Mouse (Mus musculus): ENCODE measurements around the gene Ints3.

Ints3 gene

DNA sequence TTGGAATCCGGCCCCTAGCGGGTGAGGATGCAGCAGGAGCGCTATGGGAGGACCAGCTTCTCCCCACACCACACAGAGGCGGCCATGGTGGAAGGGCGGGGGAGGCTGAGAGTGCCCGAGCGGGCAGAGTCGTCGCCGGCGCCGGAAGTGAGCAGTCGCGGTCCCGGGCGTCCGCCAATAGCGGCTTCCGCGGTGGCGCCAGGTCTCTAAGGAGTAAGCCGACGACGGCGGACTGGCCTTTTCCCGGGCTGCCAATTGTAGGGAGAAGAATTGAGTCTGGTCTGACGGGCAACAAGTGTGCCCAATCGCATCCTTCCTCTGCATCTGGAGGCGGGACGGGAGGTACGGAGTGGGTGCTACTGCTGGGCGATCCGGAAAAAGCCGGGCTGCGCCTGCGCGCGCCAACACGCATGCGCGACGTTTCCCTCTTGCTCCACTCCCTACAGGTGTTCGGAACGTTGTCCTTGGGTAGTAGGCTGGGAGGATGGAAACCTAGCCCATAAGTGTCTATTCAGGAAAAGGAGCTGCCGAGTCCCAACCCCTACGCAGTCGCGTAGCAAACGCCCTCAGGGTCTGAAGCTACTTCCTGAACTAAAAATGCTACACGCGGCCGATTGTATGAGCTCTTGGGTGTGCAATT is at the start of gene Ints3:
Gene Ints3, minus strand, starts transcription at position 242 of the 640 bp plus-strand sequence.
- DNase-seq (ENCODE audit: low spot score): peak; percentile 99

GRCm38 (mm10) chr3:90475831-90476611 is 42.6 kb upstream of the Ints3 start, which contains the start of gene Ilf2:
Gene Ilf2 (plus strand): TSS chr3:90476126.
- DNase-seq (ENCODE audit: low spot score): peak; percentile 91

DNA sequence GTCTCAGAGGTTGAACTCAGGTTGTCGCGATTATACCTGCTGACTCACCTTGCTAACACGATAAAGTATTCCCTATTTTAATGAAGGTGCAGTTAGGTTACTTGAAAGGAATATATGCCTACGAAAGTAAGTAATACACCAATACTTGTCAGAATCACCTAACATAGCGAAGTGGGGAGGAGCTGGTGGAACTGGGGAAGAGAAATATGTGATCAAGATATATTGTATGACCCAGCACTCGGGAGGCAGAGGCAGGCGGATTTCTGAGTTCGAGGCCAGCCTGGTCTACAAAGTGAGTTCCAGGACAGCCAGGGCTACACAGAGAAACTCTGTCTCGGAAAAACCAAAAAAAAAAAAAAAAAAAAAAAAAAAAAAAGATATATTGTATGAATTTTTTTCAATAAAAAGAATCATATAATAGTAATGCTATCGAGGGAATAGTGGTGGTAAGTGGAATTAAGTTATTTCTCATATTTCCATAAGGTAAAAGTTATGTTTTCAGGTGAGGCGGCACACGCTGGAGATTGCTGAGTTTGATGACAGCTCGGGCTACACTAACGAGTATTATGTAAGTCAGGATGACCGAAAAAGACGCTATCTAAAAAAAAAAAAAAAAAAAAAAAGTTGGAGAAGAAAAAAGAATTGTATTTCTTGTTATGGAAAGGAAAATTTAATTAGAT is 41.9 kb upstream of the Ints3 start:
- no peak for DNase-seq (ENCODE audit: low spot score)

- DNase-seq (ENCODE audit: low spot score): no peak
These were observed 38.8 kb upstream of the Ints3 start for GRCm38 (mm10) chr3:90472213-90472612.

- no peak for DNase-seq (ENCODE audit: low spot score)
These were observed 34.3 kb upstream of the Ints3 start for GRCm38 (mm10) chr3:90467618-90468300.

GRCm38 (mm10) chr3:90466311-90466766 is 32.9 kb upstream of the Ints3 start:
- DNase-seq (ENCODE audit: low spot score): peak; percentile 52

DNA sequence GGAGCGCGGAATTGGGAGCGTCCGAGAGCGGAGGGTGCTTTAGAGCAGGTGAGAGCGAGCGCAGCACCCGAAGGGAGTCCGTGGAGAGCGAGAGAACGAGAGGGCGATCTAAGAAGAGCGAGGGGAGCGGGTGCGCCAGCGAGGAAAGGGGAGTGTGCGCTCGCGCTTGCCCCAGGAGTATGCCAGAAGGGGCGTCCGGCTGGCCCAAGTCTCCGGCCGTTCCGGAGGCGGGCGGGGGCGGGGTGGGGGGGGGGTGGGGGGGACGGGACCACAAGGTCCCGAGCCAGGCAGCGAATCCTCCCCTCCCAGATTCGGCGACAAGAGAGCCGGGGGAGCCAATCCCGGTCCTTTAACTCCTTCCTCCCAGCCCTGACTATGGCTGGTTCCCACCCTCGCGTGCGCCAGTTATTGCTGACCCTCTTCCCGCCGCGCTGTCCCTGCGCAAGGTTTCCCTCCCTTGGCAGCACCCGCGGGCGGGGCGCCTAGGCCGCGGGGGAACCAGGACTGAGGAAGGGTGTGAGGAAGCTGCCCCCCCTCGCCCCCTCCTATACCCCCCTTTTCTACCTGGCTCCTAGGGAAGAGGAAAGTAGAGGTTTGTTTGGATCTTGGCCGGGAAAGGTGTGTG is 32.4 kb upstream of the Ints3 start, which contains the start of gene Npr1:
Gene Npr1, minus strand, starts transcription at position 181 of the 625 bp plus-strand sequence.
- DNase-seq (ENCODE audit: low spot score): no peak

GRCm38 (mm10) chr3:90465081-90465685 is 31.8 kb upstream of the Ints3 start:
- peak; percentile 61 for DNase-seq (ENCODE audit: low spot score)

DNA sequence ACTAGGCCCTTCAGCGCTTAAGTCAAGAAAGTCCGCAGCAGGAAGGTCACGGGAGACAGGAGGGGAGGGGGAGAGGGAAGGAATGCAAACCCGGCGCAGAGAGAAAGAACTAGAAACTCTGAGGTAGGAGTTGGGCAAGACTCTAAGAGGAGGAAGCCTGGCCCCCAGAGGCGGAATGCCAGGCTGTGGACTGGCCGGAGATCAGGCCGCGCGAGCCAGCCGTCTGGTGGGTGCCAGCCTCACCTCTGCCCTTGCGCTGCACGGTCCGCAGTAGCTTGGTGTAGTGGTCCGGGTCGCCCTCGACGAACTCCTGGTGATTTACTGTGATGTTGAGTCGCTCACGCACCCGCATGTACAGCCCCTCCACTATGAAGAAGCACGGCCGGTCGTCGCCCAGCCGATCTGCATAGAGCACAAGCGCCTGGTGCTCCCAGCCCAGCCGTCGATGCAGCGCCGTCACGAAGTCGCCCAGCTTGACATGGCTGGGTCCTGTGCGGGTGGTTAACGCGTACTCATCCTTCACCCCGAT is 31.2 kb upstream of the Ints3 start:
- peak; percentile 52 for DNase-seq (ENCODE audit: low spot score)

- DNase-seq (ENCODE audit: low spot score): no peak
These were observed 29.2 kb upstream of the Ints3 start for GRCm38 (mm10) chr3:90462579-90462978.

DNA sequence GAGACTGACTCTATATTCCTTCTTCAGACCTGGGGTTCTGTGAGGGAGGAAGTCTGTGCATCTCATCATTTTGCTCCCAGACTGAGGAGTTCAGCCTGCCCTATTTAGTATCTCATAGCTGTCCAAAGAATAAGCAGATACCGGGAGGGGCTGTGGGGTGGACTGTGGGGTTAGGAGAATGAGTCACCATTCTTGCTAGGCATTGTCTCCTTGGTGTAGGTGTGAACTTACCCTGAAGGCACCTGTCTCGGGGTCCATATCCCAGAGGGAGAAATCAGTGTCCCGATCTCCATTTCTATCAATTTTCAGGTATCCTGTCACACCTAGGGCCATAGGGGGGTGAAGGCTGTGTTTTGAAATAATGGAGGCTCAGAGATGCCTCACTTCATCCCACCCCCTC is 28.5 kb upstream of the Ints3 start:
- no peak for DNase-seq (ENCODE audit: low spot score)

GRCm38 (mm10) chr3:90460315-90460714 is 26.9 kb upstream of the Ints3 start:
- no peak for DNase-seq (ENCODE audit: low spot score)

DNA sequence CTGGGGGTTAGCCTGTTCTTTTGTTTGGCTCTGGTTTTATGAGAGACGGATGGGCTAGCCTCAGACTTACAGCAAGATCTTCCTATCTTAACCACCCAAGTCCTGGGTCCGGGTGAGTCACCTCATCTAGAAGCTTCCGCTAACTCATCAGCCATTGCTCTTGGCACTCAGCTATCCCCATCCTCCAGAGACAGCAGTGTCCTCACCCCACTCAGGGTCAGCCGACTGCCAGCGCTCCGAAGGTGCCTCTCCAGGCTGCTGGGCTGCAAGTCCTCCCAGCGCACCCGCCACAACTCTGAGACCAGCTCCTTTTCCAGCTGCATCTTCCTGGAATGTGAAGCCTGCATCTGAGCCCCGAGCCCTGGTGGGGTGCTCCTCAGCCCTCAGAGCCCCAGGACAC is 26.3 kb upstream of the Ints3 start:
- no peak for DNase-seq (ENCODE audit: low spot score)

DNA sequence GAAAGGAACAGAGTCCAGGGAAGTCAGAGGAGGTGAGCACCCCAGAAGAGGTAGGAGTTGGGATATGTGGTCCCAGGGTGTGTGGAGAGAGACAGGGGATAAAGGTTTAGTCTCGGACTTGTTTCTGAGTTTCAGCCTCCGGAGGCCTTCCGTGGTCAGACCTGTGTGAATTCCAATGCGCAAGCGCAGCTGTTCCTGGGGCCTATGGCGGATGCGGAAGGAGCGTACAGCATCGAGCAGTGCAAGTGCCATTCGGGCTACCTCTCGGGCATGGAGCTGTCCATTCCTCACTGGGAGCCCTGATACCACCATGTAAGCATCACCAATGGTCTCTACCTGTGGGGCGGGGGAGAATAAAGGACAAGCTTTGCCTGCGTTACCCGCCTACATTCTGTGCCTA is 21.5 kb upstream of the Ints3 start:
- DNase-seq (ENCODE audit: low spot score): no peak

DNA sequence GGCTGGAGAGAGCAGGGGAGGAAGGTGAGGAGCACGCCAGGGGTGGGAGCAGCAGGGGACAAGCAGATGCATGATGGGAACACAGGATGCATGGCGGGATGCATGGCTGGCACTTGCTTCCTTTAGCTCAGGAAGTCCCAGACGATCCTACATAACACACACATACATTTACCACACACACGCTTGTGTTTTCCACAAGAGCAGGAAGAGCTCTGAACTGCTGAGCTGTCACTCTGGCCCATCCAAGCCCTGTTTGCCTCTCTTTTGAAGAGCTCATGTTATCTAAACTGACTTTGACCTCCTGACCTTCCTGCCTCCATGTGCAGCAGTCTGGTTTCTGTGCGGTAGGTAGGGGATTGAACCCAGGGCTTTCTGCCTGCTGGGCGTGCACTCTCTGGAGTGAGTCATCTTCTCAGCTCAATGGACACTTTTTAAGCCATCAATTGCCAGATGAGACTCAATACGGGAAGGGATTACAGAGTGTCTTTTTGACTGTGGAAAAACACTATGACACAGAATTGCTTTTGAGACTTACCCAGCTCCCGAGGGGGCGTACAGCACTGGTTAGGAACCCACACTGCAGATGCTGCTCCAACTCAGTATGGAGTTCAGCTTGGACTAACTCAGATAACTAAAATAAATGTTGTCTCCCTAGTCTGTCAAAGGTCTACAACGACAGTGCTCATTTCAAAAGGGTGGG is 18.1 kb upstream of the Ints3 start:
- DNase-seq (ENCODE audit: low spot score): no peak

DNA sequence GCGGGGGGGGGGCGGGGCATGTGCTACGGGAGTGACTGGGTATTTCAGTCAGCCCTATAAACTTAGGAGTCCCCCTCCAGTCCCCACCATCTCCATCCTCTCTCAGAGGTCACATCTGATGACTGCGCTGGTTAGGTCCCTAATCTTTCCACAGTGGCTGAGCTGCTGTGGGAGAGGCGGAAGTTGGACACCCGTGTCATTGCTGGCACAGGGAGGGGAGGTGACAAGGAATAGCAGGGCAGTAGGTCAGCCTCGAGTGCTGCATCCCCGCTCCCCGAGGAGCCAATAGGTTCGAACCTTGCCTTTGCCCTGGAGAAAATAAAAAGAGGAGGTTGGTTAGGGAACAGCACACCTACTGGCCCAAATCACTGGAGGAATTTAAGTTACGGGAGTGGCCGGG is 17.5 kb upstream of the Ints3 start:
- DNase-seq (ENCODE audit: low spot score): no peak

GRCm38 (mm10) chr3:90448626-90449025 is 15.2 kb upstream of the Ints3 start:
- no peak for DNase-seq (ENCODE audit: low spot score)

- peak; percentile 37 for DNase-seq (ENCODE audit: low spot score)
These were observed 13.7 kb upstream of the Ints3 start for GRCm38 (mm10) chr3:90447123-90447494.

- DNase-seq (ENCODE audit: low spot score): peak; percentile 87
These were observed 13.1 kb upstream of the Ints3 start for GRCm38 (mm10) chr3:90446389-90447122.

Measured in ovary, postnatal 36 days (tissue).